Mouse (Mus musculus) intestine, postnatal 0 days (tissue): ENCODE results near the gene Adamtsl4. TPM values are rescaled to one million over a fixed set of nuclear protein-coding genes. Genes with fewer than 3 reads are reported as not detected.
A peak's percentile ranks its signal among the peaks of the same experiment; 100 is the strongest.

Experiments
- ATAC-seq: fragments of 200-750 bp; cut with Nextera tagmentation; 2 replicates; pipeline ENCODE4 v1.8.0; 2017; ENCODE audit warnings: mild to moderate bottlenecking, moderate TSS enrichment, moderate library complexity
- H3K27ac ChIP-seq: fragments of 300-500 bp; sonication (generic); 2 replicates; pipeline ENCODE4 v1.5.1; 2014; ENCODE audit warnings: mild to moderate bottlenecking, low read depth, low read length, moderate library complexity
- H3K27me3 ChIP-seq: fragments of 300-500 bp; sonication (generic); replicated peaks from 2 replicates; pipeline ENCODE4 v1.6.1; 2014; ENCODE audit warnings: low read length, mixed read lengths; ENCODE audit not compliant: control insufficient read depth, insufficient read depth
- H3K36me3 ChIP-seq: fragments of 300-500 bp; sonication (generic); 2 replicates; pipeline ENCODE4 v1.6.1; 2014; ENCODE audit warnings: mild to moderate bottlenecking, moderate library complexity; ENCODE audit not compliant: control insufficient read depth, insufficient read depth
- H3K4me1 ChIP-seq: fragments of 300-500 bp; sonication (generic); replicated peaks from 2 replicates; pipeline ENCODE4 v1.6.1; 2014; ENCODE audit warnings: antibody characterized with exemption, low read length, mixed read lengths; ENCODE audit not compliant: control insufficient read depth, insufficient read depth
- H3K4me2 ChIP-seq: fragments of 300-500 bp; sonication (generic); replicated peaks from 2 replicates; pipeline ENCODE4 v1.6.1; 2014; ENCODE audit warnings: low read depth, mild to moderate bottlenecking, moderate library complexity
- H3K4me3 ChIP-seq: fragments of 300-500 bp; sonication (generic); 2 replicates; pipeline ENCODE4 v1.5.1; 2014; ENCODE audit warnings: low read depth, low read length
- H3K9ac ChIP-seq: fragments of 300-500 bp; sonication (generic); 2 replicates; pipeline ENCODE4 v1.6.1; 2014; ENCODE audit warnings: mild to moderate bottlenecking, low read depth, low read length
- H3K9me3 ChIP-seq: fragments of 300-500 bp; sonication (generic); 2 replicates; pipeline ENCODE4 v1.6.1; 2016; ENCODE audit warnings: mixed run types; ENCODE audit not compliant: control insufficient read depth
- CTCF ChIP-seq: sonication (generic); IDR thresholded peaks from 2 replicates; pipeline ENCODE4 v1.5.1; 2016; ENCODE audit warnings: low read depth, mild to moderate bottlenecking, control low read depth, antibody characterized with exemption, moderate library complexity
- WGBS: fragments of 180-500 bp; shearing (Covaris S2); extraction: QIAGEN DNeasy Blood & Tissue Kit; methylation state at CpG from one replicate; pipeline ENCODE4 v1.1.7; 2014; 5-methylcytosine and 5-hydroxymethylcytosine counted together
- polyA plus RNA-seq: library from polyadenylated mRNA; unstranded; fragments of >200 nt; fragmentation: Nextera tagmentation; extraction: Ambion mirVana; gene quantifications from 2 replicates; pipeline ENCODE4 v1.2.1, GENCODE M21; 2015

Adamtsl4 gene
- polyA plus RNA-seq, 1 experiment from 2014 or later, result 3.8 TPM

DNA sequence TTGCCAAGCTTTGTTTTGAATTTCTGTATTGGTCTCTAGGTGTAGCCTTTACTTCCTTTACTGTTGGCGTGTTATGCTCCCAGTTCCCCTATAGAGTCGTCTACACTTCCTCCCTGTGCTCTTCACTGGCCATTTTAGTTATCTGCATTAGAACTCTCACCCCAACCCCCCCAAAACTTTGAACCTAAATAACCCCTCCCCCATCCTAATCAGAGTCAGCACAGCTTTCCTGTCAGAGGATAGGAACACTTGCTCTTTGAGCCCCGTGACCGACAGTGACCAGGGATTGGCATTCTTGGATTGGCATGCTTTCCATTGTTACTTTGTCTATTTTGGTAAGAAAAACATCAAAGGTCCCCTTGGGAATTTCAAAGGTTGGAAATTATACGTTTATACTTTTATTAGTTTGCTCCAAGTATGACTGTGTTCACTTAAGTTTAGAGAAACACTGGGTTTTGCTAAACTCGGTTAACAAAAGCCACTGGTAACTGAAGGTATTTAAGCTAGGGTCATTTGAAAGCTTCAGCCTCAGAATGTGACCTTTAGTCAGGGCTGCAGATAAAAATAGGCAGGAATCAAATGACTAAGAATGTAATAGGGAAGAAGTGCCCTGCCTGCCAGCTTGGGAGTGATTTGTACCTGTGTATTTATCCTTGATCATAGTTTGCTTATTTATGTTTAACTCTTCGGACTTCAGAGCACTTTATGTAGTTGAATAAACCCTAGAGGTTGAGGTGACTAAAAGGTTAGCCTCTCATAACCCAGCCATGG is 25.6 kb downstream of the Adamtsl4 start:
- 18% methylated on average over 7 of the region's 7 CpGs for WGBS
- H3K4me3 ChIP-seq, result peak overlapping the region; percentile 99
- no peaks in the 10 kb centered on the region for H3K27me3 ChIP-seq
- H3K9me3 ChIP-seq, result no peaks in the 10 kb centered on the region
- peak overlapping the region; percentile 73 for H3K27ac ChIP-seq
- H3K4me2 ChIP-seq, result peak overlapping the region; percentile 71
- no peak for TF ChIP-seq CTCF
- H3K36me3 ChIP-seq, result peaks cover 21% of the 10 kb centered on the region
- ATAC-seq, result 0 out of 2 replicates have a peak, but pooled peaks have one; percentile 10
- H3K4me1 ChIP-seq, result peaks cover 16% of the 10 kb centered on the region
- H3K9ac ChIP-seq, result peak overlapping the region; percentile 8; the same call in 1 of the 2 replicates

GRCm38 (mm10) chr3:95660788-95661478 is 26.8 kb downstream of the Adamtsl4 start:
- no peaks in the 10 kb centered on the region for H3K9me3 ChIP-seq
- 7% methylated on average over 2 of the region's 2 CpGs for WGBS
- no peak for TF ChIP-seq CTCF
- H3K27me3 ChIP-seq, result no peaks in the 10 kb centered on the region
- peak overlapping the region; percentile 99 for H3K4me3 ChIP-seq
- H3K27ac ChIP-seq, result 0 out of 2 replicates have a peak overlapping the region, but pooled peaks have one; percentile 10
- ATAC-seq, result no peak
- H3K36me3 ChIP-seq, result peaks cover 21% of the 10 kb centered on the region
- peak overlapping the region; percentile 71 for H3K4me2 ChIP-seq
- H3K4me1 ChIP-seq, result peaks cover 8% of the 10 kb centered on the region
- peak overlapping the region; percentile 99 for H3K9ac ChIP-seq

DNA sequence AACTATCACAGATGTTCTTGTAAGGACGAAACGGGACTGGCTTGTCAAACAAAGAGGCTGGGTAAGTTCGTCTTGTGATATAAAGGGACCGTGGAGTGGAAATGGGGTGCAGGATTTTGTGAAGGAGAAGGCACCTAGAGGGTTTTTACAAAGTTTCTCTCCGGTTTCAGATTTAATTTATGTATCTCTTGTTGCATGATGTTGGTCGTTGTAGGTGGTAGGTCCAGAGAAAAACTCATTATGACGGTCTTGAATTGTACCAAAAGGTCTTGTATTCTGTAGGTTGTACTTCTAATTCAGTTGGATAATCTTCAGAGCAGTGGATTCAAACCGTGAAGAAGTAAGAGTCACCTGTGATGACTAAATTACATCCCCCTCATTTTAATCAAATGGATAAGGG is 27.8 kb downstream of the Adamtsl4 start:
- no peak for ATAC-seq
- no peak for TF ChIP-seq CTCF
- Histone ChIP-seq H3K9ac (peak overlapping the region; percentile 99), H3K9me3 (no peaks in the 10 kb centered on the region), H3K4me1 (peaks cover 4% of the 10 kb centered on the region), H3K27me3 (no peaks in the 10 kb centered on the region), H3K4me2 (peak overlapping the region; percentile 71), H3K36me3 (peaks cover 17% of the 10 kb centered on the region; the same call in 1 of the 2 replicates), H3K27ac (peak overlapping the region; percentile 99), H3K4me3 (peak overlapping the region; percentile 99)
- 1% methylated on average over 8 of the region's 8 CpGs for WGBS

GRCm38 (mm10) chr3:95658868-95659712 is 28.6 kb downstream of the Adamtsl4 start:
- H3K4me1 ChIP-seq, result peaks cover 4% of the 10 kb centered on the region; the same call in 1 of the 2 replicates

DNA sequence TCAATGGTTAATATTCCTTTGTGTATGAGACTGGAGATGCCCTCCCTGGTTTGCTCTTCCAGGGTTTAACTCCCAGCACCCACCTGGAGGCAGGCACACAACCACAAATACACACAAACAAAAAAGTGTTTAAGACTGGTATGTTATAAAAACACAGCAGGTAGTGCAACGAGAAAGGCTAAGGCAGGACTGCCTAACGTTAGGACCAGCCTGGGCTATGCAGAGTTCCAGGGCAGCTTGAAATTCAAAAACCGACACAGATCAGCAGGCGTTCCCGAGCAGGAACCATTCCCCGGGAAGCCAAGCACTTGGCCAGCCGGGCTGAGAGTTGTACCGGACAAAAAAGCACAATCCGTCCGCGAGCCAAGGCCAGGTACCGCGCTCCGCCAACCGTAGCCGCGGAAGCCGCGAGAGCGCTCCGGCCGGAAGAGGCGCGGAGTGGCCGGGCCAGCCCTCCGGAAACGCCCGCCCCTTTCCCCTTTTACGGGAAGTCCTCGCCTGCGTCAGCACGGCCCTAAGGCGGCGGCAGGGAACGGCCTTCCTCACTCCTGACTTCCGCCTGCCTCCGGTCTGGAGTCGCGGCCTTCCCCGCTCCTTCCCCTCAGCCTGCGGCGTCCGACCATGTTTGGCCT is 29.4 kb downstream of the Adamtsl4 start, which contains the start of gene Mcl1:
TSS of gene Mcl1 (plus strand) at position 553 of the 632 bp plus-strand sequence.
- Histone ChIP-seq H3K4me1 (peaks cover 4% of the 10 kb centered on the region; the same call in 1 of the 2 replicates), H3K36me3 (peaks cover 12% of the 10 kb centered on the region; the same call in 1 of the 2 replicates), H3K9me3 (no peaks in the 10 kb centered on the region), H3K4me3 (peak within 1 kb of the TSS; percentile 99), H3K9ac (peak within 1 kb of the TSS; percentile 99), H3K27me3 (no peaks in the 10 kb centered on the region), H3K4me2 (peak within 1 kb of the TSS; percentile 71), H3K27ac (peak within 1 kb of the TSS; percentile 99)
- WGBS, result under 1% methylated on average over 43 of the region's 43 CpGs
- ATAC-seq, result peak; percentile 91
- TF ChIP-seq CTCF, result no peak

More at GRCm38 (mm10) chr3:95658868-95659712, 28.6 kb downstream of the Adamtsl4 start:
- TF ChIP-seq CTCF, result peak; percentile 6; the same call in 1 of the 2 replicates
- no peaks in the 10 kb centered on the region for H3K9me3 ChIP-seq
- peak overlapping the region; percentile 99 for H3K4me3 ChIP-seq
- under 1% methylated on average over 88 of the region's 113 CpGs for WGBS
- peak; percentile 23 for ATAC-seq
- H3K4me2 ChIP-seq, result peak overlapping the region; percentile 71
- peak overlapping the region; percentile 99 for H3K9ac ChIP-seq
- H3K27ac ChIP-seq, result peak overlapping the region; percentile 99
- peaks cover 12% of the 10 kb centered on the region; the same call in 1 of the 2 replicates for H3K36me3 ChIP-seq
- no peaks in the 10 kb centered on the region for H3K27me3 ChIP-seq
